Comparison of ENCODE assay signal across 15 mouse cellular contexts in genomic region chr6:97517616-97518235, GRCm38 (mm10).
DNase-seq lines count a peak whose midpoint lies in the region; ATAC-seq and TF ChIP-seq lines count a peak whose summit lies in the region.
"Had no signal": no experiment of that assay in that cellular context is flagged by ENCODE, and none has a peak within 500 bp of the region (broad histone marks: within the 10 kb centered on the region; RNA-seq: fewer than 3 reads in every experiment).

No protein-coding gene starts in this region.

- H3K4me3 ChIP-seq in ES-E14 (ENCODE audit: insufficient read depth in 1 of 2, low read depth in 1 of 2, low read length in 2 of 2, poor library complexity in 1 of 2, severe bottlenecking in 1 of 2) = no peak overlapping the region
- no peak overlapping the region for H3K4me3 ChIP-seq in brown adipose tissue, adult 24 weeks (ENCODE audit: insufficient read depth, low read depth, low read length)
- no peak overlapping the region for H3K4me3 ChIP-seq in liver, embryonic 11.5 days (ENCODE audit: low read depth, low read length)
- H3K4me3 ChIP-seq: limb, embryonic 10.5 days; midbrain, embryonic 12.5 days; stomach, embryonic 15.5 days had no signal

- no peak for ATAC-seq in liver, embryonic 11.5 days (replicated peaks; ENCODE audit: low FRiP score)
- ATAC-seq: hindbrain, embryonic 16.5 days had no signal

- no peaks in the 10 kb centered on the region for H3K36me3 ChIP-seq in ES-E14 (ENCODE audit: control insufficient read depth, insufficient read depth, low read length, poor library complexity, severe bottlenecking)
- no peaks in the 10 kb centered on the region for H3K36me3 ChIP-seq in liver, embryonic 11.5 days (ENCODE audit: control insufficient read depth, insufficient read depth, low read length)
- H3K36me3 ChIP-seq: limb, embryonic 10.5 days; midbrain, embryonic 12.5 days; stomach, embryonic 15.5 days had no signal

- DNase-seq in kidney, adult 18-20 months = peak; percentile 44
- no peak for DNase-seq in kidney, postnatal 14 days
- peak; percentile 54 for DNase-seq in ES-E14 (ENCODE audit: low read depth, low spot score)
- DNase-seq in liver, embryonic 11.5 days (ENCODE audit: low spot score) = no peak
- no peak for DNase-seq in adrenal gland, adult (ENCODE audit: inconsistent age in 2 of 2, low spot score in 1 of 2)
- no peak for DNase-seq in thymus, adult 18-20 months
- DNase-seq: cerebellum, adult 11-12 months; heart, adult 18-20 months; lung, adult 2 months; thymus, postnatal 4 days had no signal

- no peaks in the 10 kb centered on the region for H3K27me3 ChIP-seq in liver, embryonic 11.5 days (replicated peaks; ENCODE audit: control insufficient read depth, insufficient read depth, low read length)
- H3K27me3 ChIP-seq: midbrain, embryonic 12.5 days; stomach, embryonic 15.5 days had no signal

- peaks cover 15% of the 10 kb centered on the region in 2 experiments for H3K4me1 ChIP-seq in ES-E14 (ENCODE audit: control insufficient read depth in 2 of 2, insufficient read depth in 2 of 2, low read length in 2 of 2, poor library complexity in 1 of 2)
- H3K4me1 ChIP-seq in brown adipose tissue, adult 24 weeks (ENCODE audit: control insufficient read depth, insufficient read depth, insufficient read length, low read length) = peaks cover 12% of the 10 kb centered on the region; the same call in 1 of the 2 replicates
- peaks cover 6% of the 10 kb centered on the region; the same call in 1 of the 2 replicates for H3K4me1 ChIP-seq in liver, embryonic 11.5 days (replicated peaks; ENCODE audit: control insufficient read depth, insufficient read depth, low read length)
- H3K4me1 ChIP-seq: stomach, embryonic 15.5 days had no signal

- peak overlapping the region; percentile 9; the same call in 1 of the 2 replicates for H3K4me2 ChIP-seq in liver, embryonic 11.5 days
- H3K4me2 ChIP-seq: midbrain, embryonic 12.5 days; stomach, embryonic 15.5 days had no signal

- no peak overlapping the region for H3K9ac ChIP-seq in ES-E14 (ENCODE audit: insufficient read depth, low read depth, low read length, poor library complexity, severe bottlenecking)
- no peak overlapping the region for H3K9ac ChIP-seq in liver, embryonic 11.5 days (ENCODE audit: low read depth, low read length)
- H3K9ac ChIP-seq: midbrain, embryonic 12.5 days; stomach, embryonic 15.5 days had no signal

- 41% methylated on average over 12 of the region's 12 CpGs for WGBS in liver, embryonic 11.5 days

- in situ Hi-C loops in ES-E14 (cut with MboI; ENCODE audit: low sequenced_read_pairs in 2 of 2, unreplicated experiment in 2 of 2) = loop anchor here in 1 of 2 experiments (25.0 kb wide), 1 partner anchor 220 kb away; no protein-coding TSS in a partner anchor

- H3K27ac ChIP-seq in ES-E14 (ENCODE audit: insufficient read depth, low read depth, low read length, poor library complexity, severe bottlenecking) = no peak overlapping the region
- 0 out of 2 replicates have a peak overlapping the region, but pooled peaks have one; percentile 5 for H3K27ac ChIP-seq in brown adipose tissue, adult 24 weeks (replicated peaks; ENCODE audit: low read depth, low read length)
- no peak overlapping the region for H3K27ac ChIP-seq in liver, embryonic 11.5 days (ENCODE audit: low read depth, low read length)
- H3K27ac ChIP-seq: limb, embryonic 10.5 days; midbrain, embryonic 12.5 days; stomach, embryonic 15.5 days had no signal

- no peaks in the 10 kb centered on the region for H3K9me3 ChIP-seq in ES-E14 (ENCODE audit: control insufficient read depth, insufficient read depth, low read depth, low read length)
- no peaks in the 10 kb centered on the region for H3K9me3 ChIP-seq in liver, embryonic 11.5 days (ENCODE audit: control insufficient read depth, low read length)
- H3K9me3 ChIP-seq: limb, embryonic 10.5 days; midbrain, embryonic 12.5 days; stomach, embryonic 15.5 days had no signal

TF ChIP-seq in ES-E14, 5 proteins besides CTCF, POLR2A, EP300 and RAD21:
- no peak for TF ChIP-seq ZNF384 (IDR thresholded peaks at IDR 0.05; ENCODE audit: low read depth, low read length)
- no peak for TF ChIP-seq CHD2 (IDR thresholded peaks at IDR 0.05; ENCODE audit: low read depth, low read length)
- no peak for TF ChIP-seq MAFK (IDR thresholded peaks at IDR 0.05; ENCODE audit: insufficient read depth, low read depth, low read length)
- TF ChIP-seq ZC3H11A (IDR thresholded peaks at IDR 0.05; ENCODE audit: borderline replicate concordance, low read depth, low read length) = no peak

Comparison
In these comparisons a context has a peak if more than half of its experiments do, and no peak if none do; other contexts are left out.
1. DNase-seq: peak in kidney, adult 18-20 months (single experiment) and ES-E14 (single experiment); none in kidney, postnatal 14 days (single experiment), liver, embryonic 11.5 days (single experiment), adrenal gland, adult (0 of 2) and thymus, adult 18-20 months (0 of 2).